Mouse (Mus musculus): ENCODE measurements around the gene Dusp14. TPM values are rescaled to one million over a fixed set of nuclear protein-coding genes. Genes with fewer than 3 reads are reported as not detected.
A peak's percentile ranks its signal among the peaks of the same experiment; 100 is the strongest.

The Dusp14 gene
- polyA plus RNA-seq (2016; fragmentation: Nextera tagmentation; extraction: Ambion mirVana) = 5.9 and 6.2 TPM in 2 replicates

- ATAC-seq (ENCODE audit: insufficient number of reproducible peaks, low FRiP score) = no peak
Measured at GRCm38 (mm10) chr11:84069034-84069370, at the start of gene Dusp14. Gene Dusp14 (minus strand): TSS chr11:84069261.

GRCm38 (mm10) chr11:84117431-84117830, 48.4 kb upstream of the Dusp14 start:
- no peaks in the 10 kb centered on the region for H3K9me3 ChIP-seq (replicated peaks)
- H3K36me3 ChIP-seq = peaks cover 59% of the 10 kb centered on the region
- H3K4me2 ChIP-seq = no peak overlapping the region
- H3K9ac ChIP-seq = no peak overlapping the region
- no peak overlapping the region for H3K4me3 ChIP-seq
- 85% methylated on average over 4 of the region's 4 CpGs for WGBS
- peaks cover 15% of the 10 kb centered on the region; the same call in 1 of the 2 replicates for H3K4me1 ChIP-seq (replicated peaks)
- H3K27me3 ChIP-seq (replicated peaks) = no peaks in the 10 kb centered on the region
- no peak for ATAC-seq (ENCODE audit: insufficient number of reproducible peaks, low FRiP score)
- H3K27ac ChIP-seq (ENCODE audit: poor library complexity, severe bottlenecking) = no peak overlapping the region

More at GRCm38 (mm10) chr11:84069034-84069370, at the start of gene Dusp14:
- H3K9me3 ChIP-seq (replicated peaks) = 0 out of 2 replicates have a peak, but pooled peaks cover 2% of the 10 kb centered on the region
- H3K9ac ChIP-seq = peak within 1 kb of the TSS; percentile 77
- H3K27me3 ChIP-seq (replicated peaks) = peaks cover 29% of the 10 kb centered on the region
- peak within 1 kb of the TSS; percentile 72 for H3K4me3 ChIP-seq
- peak within 1 kb of the TSS; percentile 89 for H3K4me2 ChIP-seq
- 10% methylated on average over 11 of the region's 11 CpGs for WGBS
- no peak within 1 kb of the TSS for H3K27ac ChIP-seq (ENCODE audit: poor library complexity, severe bottlenecking)
- H3K36me3 ChIP-seq = no peaks in the 10 kb centered on the region
- H3K4me1 ChIP-seq (replicated peaks) = peaks cover 25% of the 10 kb centered on the region

GRCm38 (mm10) chr11:84116221-84116620, 47.2 kb upstream of the Dusp14 start:
- Histone ChIP-seq H3K27ac (ENCODE audit: poor library complexity, severe bottlenecking) (no peak overlapping the region), H3K36me3 (peaks cover 52% of the 10 kb centered on the region), H3K9ac (no peak overlapping the region), H3K9me3 (replicated peaks) (no peaks in the 10 kb centered on the region), H3K4me2 (no peak overlapping the region), H3K27me3 (replicated peaks) (no peaks in the 10 kb centered on the region), H3K4me3 (no peak overlapping the region), H3K4me1 (replicated peaks) (peaks cover 9% of the 10 kb centered on the region; the same call in 1 of the 2 replicates)
- no peak for ATAC-seq (ENCODE audit: insufficient number of reproducible peaks, low FRiP score)
- WGBS = 68% methylated on average over 2 of the region's 2 CpGs

- Histone ChIP-seq H3K4me2 (no peak overlapping the region), H3K27ac (ENCODE audit: poor library complexity, severe bottlenecking) (no peak overlapping the region), H3K27me3 (replicated peaks) (no peaks in the 10 kb centered on the region), H3K9me3 (replicated peaks) (no peaks in the 10 kb centered on the region), H3K4me1 (replicated peaks) (peaks cover 9% of the 10 kb centered on the region; the same call in 1 of the 2 replicates), H3K4me3 (no peak overlapping the region), H3K9ac (no peak overlapping the region), H3K36me3 (peaks cover 52% of the 10 kb centered on the region)
- ATAC-seq (ENCODE audit: insufficient number of reproducible peaks, low FRiP score) = no peak
- 65% methylated on average over 9 of the region's 9 CpGs for WGBS
Measured at GRCm38 (mm10) chr11:84115646-84116045, 46.6 kb upstream of the Dusp14 start.

- H3K4me1 ChIP-seq (replicated peaks) = peaks cover 9% of the 10 kb centered on the region; the same call in 1 of the 2 replicates
- H3K36me3 ChIP-seq = peaks cover 50% of the 10 kb centered on the region
- no peak overlapping the region for H3K9ac ChIP-seq
- no peak overlapping the region for H3K27ac ChIP-seq (ENCODE audit: poor library complexity, severe bottlenecking)
- H3K27me3 ChIP-seq (replicated peaks) = no peaks in the 10 kb centered on the region
- 85% methylated on average over 5 of the region's 5 CpGs for WGBS
- no peak overlapping the region for H3K4me2 ChIP-seq
- H3K9me3 ChIP-seq (replicated peaks) = no peaks in the 10 kb centered on the region
- no peak for ATAC-seq (ENCODE audit: insufficient number of reproducible peaks, low FRiP score)
- H3K4me3 ChIP-seq = no peak overlapping the region
Measured at GRCm38 (mm10) chr11:84113623-84114022, 44.6 kb upstream of the Dusp14 start.

- ATAC-seq (ENCODE audit: insufficient number of reproducible peaks, low FRiP score) = no peak
- WGBS = 68% methylated on average over 2 of the region's 2 CpGs
- no peak overlapping the region for H3K4me3 ChIP-seq
- H3K4me2 ChIP-seq = no peak overlapping the region
- H3K27me3 ChIP-seq (replicated peaks) = no peaks in the 10 kb centered on the region
- no peaks in the 10 kb centered on the region for H3K9me3 ChIP-seq (replicated peaks)
- H3K36me3 ChIP-seq = peaks cover 81% of the 10 kb centered on the region
- no peak overlapping the region for H3K27ac ChIP-seq (ENCODE audit: poor library complexity, severe bottlenecking)
- H3K9ac ChIP-seq = no peak overlapping the region
- H3K4me1 ChIP-seq (replicated peaks) = no peaks in the 10 kb centered on the region
Measured at GRCm38 (mm10) chr11:84107137-84107536, 38.1 kb upstream of the Dusp14 start.

- H3K36me3 ChIP-seq = peaks cover 84% of the 10 kb centered on the region
- no peak overlapping the region for H3K27ac ChIP-seq (ENCODE audit: poor library complexity, severe bottlenecking)
- WGBS = 90% methylated on average over 6 of the region's 6 CpGs
- peaks cover 9% of the 10 kb centered on the region for H3K4me1 ChIP-seq (replicated peaks)
- no peaks in the 10 kb centered on the region for H3K9me3 ChIP-seq (replicated peaks)
- H3K9ac ChIP-seq = no peak overlapping the region
- no peaks in the 10 kb centered on the region for H3K27me3 ChIP-seq (replicated peaks)
- H3K4me2 ChIP-seq = no peak overlapping the region
- H3K4me3 ChIP-seq = no peak overlapping the region
- ATAC-seq (ENCODE audit: insufficient number of reproducible peaks, low FRiP score) = no peak
Measured at GRCm38 (mm10) chr11:84104036-84104435, 35.0 kb upstream of the Dusp14 start.

- Histone ChIP-seq H3K36me3 (peaks cover 80% of the 10 kb centered on the region), H3K9me3 (replicated peaks) (no peaks in the 10 kb centered on the region), H3K9ac (0 out of 2 replicates have a peak overlapping the region, but pooled peaks have one; percentile 5), H3K4me1 (replicated peaks) (peaks cover 9% of the 10 kb centered on the region), H3K4me3 (no peak overlapping the region), H3K27ac (ENCODE audit: poor library complexity, severe bottlenecking) (no peak overlapping the region), H3K27me3 (replicated peaks) (no peaks in the 10 kb centered on the region), H3K4me2 (no peak overlapping the region)
- ATAC-seq (ENCODE audit: insufficient number of reproducible peaks, low FRiP score) = no peak
Measured at GRCm38 (mm10) chr11:84101182-84101581, 32.1 kb upstream of the Dusp14 start.

- no peaks in the 10 kb centered on the region for H3K27me3 ChIP-seq (replicated peaks)
- H3K4me3 ChIP-seq = no peak overlapping the region
- WGBS = 74% methylated on average over 5 of the region's 5 CpGs
- peaks cover 9% of the 10 kb centered on the region for H3K4me1 ChIP-seq (replicated peaks)
- no peaks in the 10 kb centered on the region for H3K9me3 ChIP-seq (replicated peaks)
- H3K36me3 ChIP-seq = peaks cover 66% of the 10 kb centered on the region
- H3K9ac ChIP-seq = no peak overlapping the region
- no peak overlapping the region for H3K27ac ChIP-seq (ENCODE audit: poor library complexity, severe bottlenecking)
- H3K4me2 ChIP-seq = no peak overlapping the region
- ATAC-seq (ENCODE audit: insufficient number of reproducible peaks, low FRiP score) = no peak
Measured at GRCm38 (mm10) chr11:84097251-84097998, 28.4 kb upstream of the Dusp14 start.

- H3K4me1 ChIP-seq (replicated peaks) = no peaks in the 10 kb centered on the region
- H3K27me3 ChIP-seq (replicated peaks) = no peaks in the 10 kb centered on the region
- H3K4me2 ChIP-seq = no peak overlapping the region
- H3K36me3 ChIP-seq = peaks cover 70% of the 10 kb centered on the region
- H3K27ac ChIP-seq (ENCODE audit: poor library complexity, severe bottlenecking) = no peak overlapping the region
- no peaks in the 10 kb centered on the region for H3K9me3 ChIP-seq (replicated peaks)
- WGBS = 80% methylated on average over 4 of the region's 4 CpGs
- no peak overlapping the region for H3K4me3 ChIP-seq
- no peak for ATAC-seq (ENCODE audit: insufficient number of reproducible peaks, low FRiP score)
- no peak overlapping the region for H3K9ac ChIP-seq
Measured at GRCm38 (mm10) chr11:84095084-84095483, 26.0 kb upstream of the Dusp14 start.

GRCm38 (mm10) chr11:84090572-84090971, 21.5 kb upstream of the Dusp14 start:
- Histone ChIP-seq H3K4me3 (no peak overlapping the region), H3K9me3 (replicated peaks) (no peaks in the 10 kb centered on the region), H3K27me3 (replicated peaks) (no peaks in the 10 kb centered on the region), H3K4me2 (no peak overlapping the region), H3K27ac (ENCODE audit: poor library complexity, severe bottlenecking) (no peak overlapping the region), H3K9ac (no peak overlapping the region), H3K36me3 (peaks cover 66% of the 10 kb centered on the region), H3K4me1 (replicated peaks) (no peaks in the 10 kb centered on the region)
- WGBS = 92% methylated on average over 8 of the region's 8 CpGs
- ATAC-seq (ENCODE audit: insufficient number of reproducible peaks, low FRiP score) = no peak

- Histone ChIP-seq H3K4me2 (no peak overlapping the region), H3K9ac (no peak overlapping the region), H3K27ac (ENCODE audit: poor library complexity, severe bottlenecking) (no peak overlapping the region), H3K36me3 (peaks cover 52% of the 10 kb centered on the region), H3K27me3 (replicated peaks) (no peaks in the 10 kb centered on the region), H3K4me3 (no peak overlapping the region), H3K9me3 (replicated peaks) (no peaks in the 10 kb centered on the region), H3K4me1 (replicated peaks) (peaks cover 18% of the 10 kb centered on the region)
- no peak for ATAC-seq (ENCODE audit: insufficient number of reproducible peaks, low FRiP score)
- 89% methylated on average over 5 of the region's 5 CpGs for WGBS
Measured at GRCm38 (mm10) chr11:84081901-84082300, 12.8 kb upstream of the Dusp14 start.
